Mouse (Mus musculus) retina, postnatal 7 days (tissue): ENCODE data around the gene Cyp4f16.
A peak's percentile ranks its signal among the peaks of the same experiment; 100 is the strongest.
"Not testable (repeated sequence)": the region's sequence is repeated elsewhere in the genome, so short reads cannot be mapped to it uniquely, and the experiment has no call there.

Experiments
- DNase-seq: peaks from one replicate; pipeline ENCODE4 v3.0.0-alpha.2; 2012; ENCODE audit warnings: low read depth, low spot score

The Cyp4f16 gene

DNA sequence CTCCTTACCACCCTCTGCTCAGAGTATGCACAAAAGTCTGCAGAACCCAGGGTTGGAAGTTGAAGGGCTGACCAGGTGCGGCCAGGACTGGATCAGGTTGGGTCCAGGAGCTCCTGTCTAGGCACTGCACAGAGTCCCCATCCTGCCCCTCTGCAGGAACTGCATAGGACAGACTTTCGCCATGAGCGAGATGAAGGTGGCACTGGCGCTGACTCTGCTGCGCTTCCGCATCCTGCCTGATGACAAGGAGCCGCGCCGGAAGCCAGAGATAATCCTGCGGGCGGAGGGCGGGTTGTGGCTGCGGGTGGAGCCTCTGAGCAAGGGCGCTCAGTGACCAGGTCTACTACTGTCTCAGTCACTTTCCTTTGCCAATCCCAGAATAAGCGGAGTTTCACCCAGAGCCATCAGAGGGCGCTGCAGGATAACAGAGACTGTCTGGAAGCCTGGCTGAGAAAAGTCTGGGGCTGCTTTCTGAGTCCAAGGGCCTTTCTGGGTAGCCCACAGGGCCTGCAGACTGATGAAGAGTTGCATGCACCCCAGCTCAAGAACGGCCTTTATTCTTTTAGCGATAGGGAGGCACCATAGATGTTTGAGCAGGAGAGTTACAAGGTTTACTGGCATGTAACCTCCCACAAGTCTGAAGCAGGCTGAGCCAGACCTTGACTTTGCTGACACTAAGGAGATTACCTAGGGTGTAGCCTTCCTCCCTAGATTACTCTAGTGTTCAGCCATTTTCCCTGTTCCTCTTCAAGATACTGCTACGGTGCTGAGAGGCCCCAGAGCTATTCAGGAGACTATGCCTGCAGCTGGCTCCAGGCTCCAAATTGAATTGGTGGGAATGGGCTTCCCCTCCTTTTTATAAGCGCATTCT lies 14.8 kb downstream of the Cyp4f16 start:
- peak; percentile 91 for DNase-seq

DNA sequence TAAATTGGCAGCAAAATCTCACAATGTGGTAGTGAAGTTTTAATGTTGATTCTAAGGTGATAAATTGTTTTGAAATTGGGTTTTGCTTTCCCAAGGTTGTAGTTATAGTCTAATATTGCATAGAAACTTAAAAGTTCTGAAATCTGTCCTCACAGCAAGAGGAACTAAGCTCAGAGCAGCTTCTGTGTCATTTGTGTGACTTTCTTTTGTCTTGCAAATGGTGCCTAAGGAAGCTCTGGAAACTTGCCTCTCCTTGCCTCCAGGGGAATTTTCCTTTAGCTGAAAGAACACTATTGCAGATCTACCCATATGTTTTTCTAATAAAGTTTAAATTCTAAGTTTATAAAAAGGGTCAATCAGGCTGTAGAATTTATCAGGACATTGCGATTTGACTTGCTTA lies 16.7 kb downstream of the Cyp4f16 start:
- not testable (repeated sequence) for DNase-seq

DNA sequence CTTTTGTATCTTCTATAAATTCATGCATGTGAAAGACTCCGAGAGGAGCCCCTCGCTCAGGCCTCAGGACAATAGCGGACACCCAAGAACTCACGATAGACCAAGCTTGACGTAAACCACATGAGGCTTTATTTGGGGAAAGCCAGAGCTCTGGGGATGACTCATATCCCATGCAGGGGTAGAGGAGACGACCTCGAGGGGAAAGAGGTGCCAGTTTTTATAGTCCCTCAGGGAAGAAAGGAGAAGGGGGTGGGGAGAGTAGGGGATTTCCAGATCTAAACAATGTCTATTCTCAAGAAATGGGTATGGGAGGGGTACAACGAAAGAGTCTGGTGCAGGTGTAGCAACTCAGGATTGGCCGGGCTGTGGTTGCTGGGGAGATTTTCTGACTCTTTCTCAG lies 18.0 kb downstream of the Cyp4f16 start:
- not testable (repeated sequence) for DNase-seq

DNA sequence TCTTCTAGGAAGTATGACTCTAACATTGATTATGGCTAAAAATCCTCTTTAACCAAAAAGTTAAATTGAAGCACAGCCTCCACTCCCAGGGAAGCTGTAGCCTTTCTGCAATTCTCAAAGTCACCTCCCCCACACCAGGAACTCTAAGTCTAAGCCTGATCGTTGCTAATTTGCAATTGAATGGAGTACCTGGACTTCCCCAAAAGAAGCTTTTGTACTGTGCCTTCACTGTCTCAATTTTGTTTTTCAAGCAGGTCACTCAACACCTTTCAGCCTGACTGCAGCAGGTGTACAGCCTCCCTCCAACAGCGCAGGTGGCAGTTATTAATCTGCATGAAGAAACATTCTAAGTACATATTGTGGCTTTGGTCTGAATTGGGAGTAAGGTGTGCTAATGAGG lies 26.9 kb downstream of the Cyp4f16 start:
- DNase-seq = not testable (repeated sequence)

DNA sequence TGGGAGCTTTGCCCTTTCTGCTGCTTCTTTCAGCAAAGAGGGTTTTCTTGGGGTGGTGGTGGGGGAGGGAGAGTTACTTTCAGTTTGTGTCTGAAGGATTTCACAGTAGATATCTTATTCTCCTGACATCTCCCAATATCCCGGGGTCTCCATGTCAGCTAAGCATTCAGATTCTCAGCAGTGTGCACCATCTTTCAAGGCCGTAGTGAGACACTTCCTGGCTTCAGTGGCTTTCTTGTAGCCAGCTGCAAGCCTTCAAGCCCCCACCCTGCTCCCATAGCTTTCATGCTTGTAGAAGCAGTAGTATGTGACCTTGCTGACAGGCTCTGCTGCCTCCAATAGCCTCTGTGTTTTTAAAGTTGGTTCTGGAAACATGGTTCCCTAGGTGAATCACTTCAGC lies 36.9 kb downstream of the Cyp4f16 start:
- not testable (repeated sequence) for DNase-seq

DNA sequence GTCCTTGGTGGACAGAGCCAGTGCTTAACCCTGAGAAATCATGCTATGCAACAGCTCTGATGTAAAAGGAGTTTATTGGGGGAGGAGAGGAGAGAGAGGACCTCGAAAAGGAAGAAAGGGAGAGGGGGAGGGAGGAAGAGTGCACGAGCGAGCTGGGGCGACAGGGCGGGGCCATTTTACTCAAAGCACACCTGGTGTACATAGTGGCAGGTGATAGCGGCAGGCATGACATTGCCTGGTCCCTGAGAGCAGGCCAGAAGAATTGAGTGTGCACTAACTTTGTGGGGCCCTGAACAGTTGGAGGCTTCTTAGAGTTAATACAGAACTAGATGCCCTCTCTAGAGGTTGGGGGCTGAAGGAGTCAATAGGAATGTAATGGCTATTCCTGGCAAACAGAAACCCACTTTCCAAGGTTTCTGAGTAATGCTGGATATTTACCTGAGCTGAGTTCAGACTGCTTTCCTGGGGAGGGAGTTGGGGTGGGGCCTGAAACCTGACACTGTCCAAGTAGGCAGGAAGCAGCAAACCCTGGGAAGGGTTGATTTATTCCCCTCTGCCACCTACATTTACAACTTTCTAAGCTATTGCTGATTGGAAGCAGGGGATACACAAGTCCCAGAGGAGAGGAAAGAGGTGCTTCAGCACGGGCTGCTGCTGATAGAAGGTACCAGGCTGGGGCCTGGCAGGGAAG lies 41.3 kb downstream of the Cyp4f16 start:
- no peak for DNase-seq

DNA sequence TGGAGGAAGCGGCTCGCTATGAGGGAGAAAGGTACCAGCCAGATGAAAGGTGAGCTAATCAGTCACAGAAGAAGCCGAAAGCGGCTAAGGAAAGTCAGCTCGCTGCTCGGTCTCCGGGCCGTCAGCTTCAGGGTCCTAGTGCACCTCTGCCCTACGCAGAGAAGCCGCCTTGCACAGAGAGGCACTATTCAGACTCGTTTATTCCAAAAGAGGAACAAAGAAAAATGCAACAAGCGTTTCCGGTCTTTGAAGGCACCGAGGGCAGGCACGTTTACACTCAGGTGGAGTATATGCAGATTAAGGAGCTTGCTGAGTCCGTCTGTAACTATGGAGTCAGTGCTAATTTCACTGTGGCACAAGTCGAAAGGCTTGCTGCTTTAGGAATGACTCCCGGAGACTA lies 60.1 kb downstream of the Cyp4f16 start:
- no peak for DNase-seq
